Mouse (Mus musculus) heart, postnatal 0 days (tissue): ENCODE data around the gene Ccdc167.

ENCODE experiments used
- CTCF ChIP-seq: IDR thresholded peaks from 2 replicates; pipeline ENCODE4 v1.5.1; 2016; ENCODE audit warnings: antibody characterized with exemption, control low read depth, low read depth
- EP300 ChIP-seq: IDR thresholded peaks from 2 replicates; pipeline ENCODE4 v1.6.1; 2016; ENCODE audit warnings: antibody characterized with exemption, low read depth

GRCm38 (mm10) chr17:29712565-29712964 lies 4.3 kb downstream of the Ccdc167 start:
- TF ChIP-seq CTCF (no peak), EP300 (no peak)
